Comparison of ENCODE assay signal across 19 mouse cellular contexts in the genomic region with DNA sequence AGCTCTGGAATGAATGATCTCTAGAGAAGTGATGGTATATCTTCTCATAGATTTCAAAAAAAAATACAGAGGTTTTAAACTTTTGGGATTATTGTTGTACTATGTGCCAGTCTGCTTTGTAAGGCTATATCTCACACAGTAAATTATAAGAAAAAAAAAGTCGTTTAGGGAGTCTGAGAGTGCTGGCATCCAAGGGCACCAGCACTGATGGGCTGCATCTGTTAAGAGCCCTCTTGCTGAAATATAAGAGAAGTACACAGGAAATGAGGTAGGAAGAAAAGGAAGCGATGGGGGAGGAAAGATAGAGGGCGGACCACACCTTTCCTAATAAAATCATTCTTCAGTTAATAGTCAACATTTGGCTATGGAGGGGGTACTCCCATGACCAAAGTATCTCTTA. TPM values are rescaled to one million over a fixed set of nuclear protein-coding genes. Genes with fewer than 3 reads are reported as not detected.
A peak's percentile ranks its signal among the peaks of the same experiment; 100 is the strongest.
DNase-seq lines count a peak whose midpoint lies in the region; TF ChIP-seq lines count a peak whose summit lies in the region.
"Had no signal": no experiment of that assay in that cellular context is flagged by ENCODE, and none has a peak within 500 bp of the region (broad histone marks: within the 10 kb centered on the region; RNA-seq: fewer than 3 reads in every experiment).

No protein-coding gene starts in this region.

- no peaks in the 10 kb centered on the region for H3K9me3 ChIP-seq in CH12.LX (replicated peaks; ENCODE audit: low read length)
- H3K9me3 ChIP-seq: G1E had no signal

- peak in 1 of 2 experiments; percentile 28; a peak in 2 of 4 replicates for TF ChIP-seq CTCF in CH12.LX (conservative IDR thresholded peaks at IDR 0.05 in 1 of 2, IDR thresholded peaks at IDR 0.05 in 1 of 2; ENCODE audit: low read depth in 2 of 2, low read length in 2 of 2)

- no peak for TF ChIP-seq RAD21 in CH12.LX (IDR thresholded peaks at IDR 0.05; ENCODE audit: low read depth, low read length)

- peak overlapping the region; percentile 89 for H3K27ac ChIP-seq in CH12.LX (ENCODE audit: insufficient read depth, low read depth)

- DNase-seq in CH12.LX (ENCODE audit: extremely low read depth): peak; percentile 74
- DNase-seq in testis, postnatal 10 days (ENCODE audit: low spot score): no peak
- DNase-seq: adrenal gland, adult 2 months; adrenal gland, adult 8-10 months; adrenal gland, postnatal 10 days; adrenal gland, postnatal 14 days; adrenal gland, postnatal 25 days; adrenal gland, postnatal 36 days; B cell, adult 2 months; cerebellum, adult 11 months; cerebellum, adult 11-12 months; cerebellum, adult 18-20 months; cerebellum, adult 2 months; cerebellum, adult 8-10 months had no signal

- peak overlapping the region; percentile 44 to 68 (median 64) for H3K4me3 ChIP-seq in CH12.LX (replicated peaks in 1 of 3; ENCODE audit: low read depth in 2 of 3, low read length in 2 of 3, poor library complexity in 1 of 3)

- no peak overlapping the region for H3K4me2 ChIP-seq in CH12.LX (ENCODE audit: insufficient read depth, low read depth, poor library complexity, severe bottlenecking)

- H3K36me3 ChIP-seq in CH12.LX (replicated peaks in 1 of 2; ENCODE audit: control insufficient read depth in 1 of 2, insufficient read depth in 1 of 2, low read length in 1 of 2): peaks cover 2 to 3% of the 10 kb centered on the region in 2 experiments
- H3K36me3 ChIP-seq: G1E had no signal

- no peak for TF ChIP-seq EP300 in CH12.LX (IDR thresholded peaks at IDR 0.05; ENCODE audit: low read length)

- dilution Hi-C loops in CH12.LX (cut with MboI; ENCODE audit: extremely low pct_ligation_motif_present, extremely low pct_unique_long_range_greater_than_20kb, low sequenced_read_pairs): no loop called here

- H3K27me3 ChIP-seq in CH12.LX (replicated peaks): no peaks in the 10 kb centered on the region
- H3K27me3 ChIP-seq: Patski had no signal

- peak overlapping the region; percentile 95 for H3K9ac ChIP-seq in CH12.LX (ENCODE audit: insufficient read depth, low read depth)

- TF ChIP-seq POLR2A in CH12.LX (IDR thresholded peaks at IDR 0.05; ENCODE audit: low read depth, low read length): peak; percentile 94

- no peaks in the 10 kb centered on the region for H3K4me1 ChIP-seq in CH12.LX (ENCODE audit: control insufficient read depth in 1 of 2, insufficient read depth in 2 of 2)

- in situ Hi-C loops in CH12.LX (cut with MboI; ENCODE audit: low pct_ligation_motif_present, low pct_unique_long_range_greater_than_20kb, low sequenced_read_pairs): no loop called here

- H3K79me2 ChIP-seq in CH12.LX (replicated peaks; ENCODE audit: control insufficient read depth, extremely low read depth, insufficient read depth, poor library complexity, severe bottlenecking): peaks cover 27% of the 10 kb centered on the region

TF ChIP-seq in CH12.LX, 34 proteins besides CTCF, POLR2A, EP300 and RAD21:
- TF ChIP-seq KAT2A (IDR thresholded peaks at IDR 0.05; ENCODE audit: insufficient replicate concordance, low read length) (no peak), ZC3H11A (IDR thresholded peaks at IDR 0.05; ENCODE audit: low read depth, low read length) (no peak), ZMIZ1 (IDR thresholded peaks at IDR 0.05; ENCODE audit: low read depth, low read length) (peak; percentile 99), CHD1 (IDR thresholded peaks at IDR 0.05; ENCODE audit: low read depth, low read length) (peak; percentile 97), POLR2AphosphoS2 (IDR thresholded peaks at IDR 0.05; ENCODE audit: low read depth, low read length) (peak; percentile 92), USF1 (IDR thresholded peaks at IDR 0.05; ENCODE audit: low read depth, low read length) (no peak), E2F4 (IDR thresholded peaks at IDR 0.05; ENCODE audit: insufficient replicate concordance, low read depth, low read length) (0 out of 2 replicates have a peak, but pooled peaks have one; percentile 26), MAZ (IDR thresholded peaks at IDR 0.05; ENCODE audit: low read depth, low read length) (peak; percentile 46; the same call in 1 of the 2 replicates), MYC (IDR thresholded peaks at IDR 0.05; ENCODE audit: low read depth, low read length) (no peak), GABPA (IDR thresholded peaks at IDR 0.05; ENCODE audit: insufficient replicate concordance, low read depth, low read length) (no peak), ETS1 (conservative IDR thresholded peaks at IDR 0.05; ENCODE audit: low read depth, low read length) (peak; percentile 25; the same call in 1 of the 2 replicates), JUN (IDR thresholded peaks at IDR 0.05; ENCODE audit: insufficient read depth, low read depth, low read length) (no peak), MEF2A (IDR thresholded peaks at IDR 0.05; ENCODE audit: borderline replicate concordance, low read depth, low read length) (peak; percentile 52; the same call in 1 of the 2 replicates), NRF1 (IDR thresholded peaks at IDR 0.05; ENCODE audit: low read depth, low read length) (0 out of 2 replicates have a peak, but pooled peaks have one; percentile 24), TCF12 (IDR thresholded peaks at IDR 0.05; ENCODE audit: low read depth, low read length) (peak; percentile 79), RCOR1 (conservative IDR thresholded peaks at IDR 0.05; ENCODE audit: low read depth, low read length) (0 out of 2 replicates have a peak, but pooled peaks have one; percentile 34), MAFK (IDR thresholded peaks at IDR 0.05; ENCODE audit: insufficient replicate concordance, low read length) (peak; percentile 12; the same call in 1 of the 2 replicates), ELF1 (IDR thresholded peaks at IDR 0.05; ENCODE audit: low read depth, low read length) (peak; percentile 57; the same call in 1 of the 2 replicates), NELFE (IDR thresholded peaks at IDR 0.05; ENCODE audit: low read depth, low read length) (peak; percentile 98), MXI1 (IDR thresholded peaks at IDR 0.05; ENCODE audit: low read depth, low read length) (no peak; the same call in none of the 2 replicates), CHD2 (IDR thresholded peaks at IDR 0.05; ENCODE audit: low read length) (peak; percentile 54; the same call in 1 of the 2 replicates), MAX (IDR thresholded peaks at IDR 0.05; ENCODE audit: low read length) (no peak), ZNF384 (IDR thresholded peaks at IDR 0.05; ENCODE audit: low read depth, low read length) (peak; percentile 84), JUND (conservative IDR thresholded peaks at IDR 0.05; ENCODE audit: low read depth, low read length) (no peak), HCFC1 (IDR thresholded peaks at IDR 0.05; ENCODE audit: low read depth, low read length) (peak; percentile 69), USF2 (conservative IDR thresholded peaks at IDR 0.05; ENCODE audit: low read depth, low read length) (no peak), TBP (conservative IDR thresholded peaks at IDR 0.05; ENCODE audit: low read depth, low read length) (peak; percentile 96), SMC3 (IDR thresholded peaks at IDR 0.05; ENCODE audit: low read depth, low read length) (no peak)

RNA-seq across cellular contexts. Expression of gene Bcl2a1a, which starts 2.2 kb away (rescaled TPM):
- total RNA-seq in CH12.LX (2012; rRNA removed) (102 and 193 TPM in 2 replicates), CH12.LX (2014; rRNA removed) (290 and 313 TPM in 2 replicates)
- polyA plus RNA-seq in CH12.LX (2012; ENCODE audit: insufficient read length, low read depth): 162 and 181 TPM in 2 replicates
- total RNA-seq: G1E had no signal
- polyA plus RNA-seq: brain, embryonic 14.5 days; C2C12; CD4-positive, CD25-positive, alpha-beta regulatory T cell, adult 4 months; G1E; Patski had no signal
